Comparison of ENCODE assay signal across 26 mouse cellular contexts in genomic region chr4:46952562-46952961, GRCm38 (mm10). TPM values are rescaled to one million over a fixed set of nuclear protein-coding genes. Genes with fewer than 3 reads are reported as not detected.
"Had no signal": no experiment of that assay in that cellular context is flagged by ENCODE, and none has a peak within 500 bp of the region (broad histone marks: within the 10 kb centered on the region; RNA-seq: fewer than 3 reads in every experiment).

No protein-coding gene starts in this region.

- H3K9ac ChIP-seq: heart, embryonic 12.5 days; heart, embryonic 13.5 days; heart, embryonic 15.5 days; hindbrain, embryonic 12.5 days; hindbrain, embryonic 13.5 days; hindbrain, embryonic 14.5 days; hindbrain, embryonic 15.5 days; intestine, embryonic 15.5 days; kidney, embryonic 15.5 days had no signal

- H3K9me3 ChIP-seq: heart, embryonic 10.5 days; heart, embryonic 12.5 days; heart, embryonic 13.5 days; heart, embryonic 15.5 days; hindbrain, embryonic 10.5 days; hindbrain, embryonic 12.5 days; hindbrain, embryonic 13.5 days; hindbrain, embryonic 15.5 days; intestine, embryonic 15.5 days; kidney, embryonic 15.5 days had no signal

- ATAC-seq: hindbrain, embryonic 16.5 days; hindbrain, postnatal 0 days; inflammation-experienced regulatory T-cells, adult 6 months; intestine, embryonic 15.5 days; intestine, embryonic 16.5 days; intestine, postnatal 0 days had no signal

- H3K27me3 ChIP-seq: heart, embryonic 12.5 days; heart, embryonic 13.5 days; heart, embryonic 15.5 days; hindbrain, embryonic 12.5 days; hindbrain, embryonic 13.5 days; hindbrain, embryonic 15.5 days; intestine, embryonic 15.5 days; kidney, embryonic 15.5 days had no signal

- H3K4me3 ChIP-seq: heart, embryonic 10.5 days; heart, embryonic 12.5 days; heart, embryonic 13.5 days; heart, embryonic 15.5 days; hindbrain, embryonic 10.5 days; hindbrain, embryonic 12.5 days; hindbrain, embryonic 13.5 days; hindbrain, embryonic 15.5 days; intestine, embryonic 15.5 days; kidney, embryonic 15.5 days; layer of hippocampus, adult 2 months had no signal

- H3K36me3 ChIP-seq: heart, embryonic 10.5 days; heart, embryonic 12.5 days; heart, embryonic 13.5 days; heart, embryonic 15.5 days; hindbrain, embryonic 10.5 days; hindbrain, embryonic 12.5 days; hindbrain, embryonic 13.5 days; hindbrain, embryonic 15.5 days; intestine, embryonic 15.5 days; kidney, embryonic 15.5 days had no signal

- H3K27ac ChIP-seq: heart, embryonic 10.5 days; heart, embryonic 13.5 days; heart, embryonic 15.5 days; hindbrain, embryonic 10.5 days; hindbrain, embryonic 12.5 days; hindbrain, embryonic 13.5 days; hindbrain, embryonic 14.5 days; hindbrain, embryonic 15.5 days; hindbrain, postnatal 0 days; intestine, embryonic 15.5 days; kidney, embryonic 15.5 days; kidney, postnatal 0 days had no signal

- DNase-seq: heart, postnatal 10 days; heart, postnatal 14 days; heart, postnatal 36 days; heart, postnatal 4 days; kidney, postnatal 10 days; layer of hippocampus, adult 9-11 months; layer of hippocampus, postnatal 36 days had no signal

- H3K4me2 ChIP-seq: heart, embryonic 11.5 days; heart, embryonic 12.5 days; heart, embryonic 13.5 days; heart, embryonic 15.5 days; hindbrain, embryonic 12.5 days; hindbrain, embryonic 13.5 days; hindbrain, embryonic 14.5 days; hindbrain, embryonic 15.5 days; intestine, embryonic 15.5 days; kidney, embryonic 15.5 days had no signal

- H3K4me1 ChIP-seq: heart, embryonic 10.5 days; heart, embryonic 12.5 days; heart, embryonic 13.5 days; heart, embryonic 15.5 days; hindbrain, embryonic 12.5 days; hindbrain, embryonic 13.5 days; hindbrain, embryonic 15.5 days; kidney, embryonic 15.5 days had no signal

RNA-seq across cellular contexts. Expression of gene Gabbr2, which starts 39.1 kb away (rescaled TPM):
- total RNA-seq: heart, postnatal 36 days had no signal
- polyA plus RNA-seq: inflammation-experienced regulatory T-cells, adult 6 months had no signal
